Mouse (Mus musculus): Measurements from ENCODE around the gene Krt78. TPM values are rescaled to one million over a fixed set of nuclear protein-coding genes. Genes with fewer than 3 reads are reported as not detected.

Krt78 gene
- polyA plus RNA-seq, 1 experiment from 2014 or later = 1.7 TPM

- Histone ChIP-seq H3K27me3 (replicated peaks; ENCODE audit: control insufficient read depth, insufficient read depth, low read length) (no peaks in the 10 kb centered on the region), H3K27ac (replicated peaks; ENCODE audit: low read depth, low read length) (no peak overlapping the region), H3K4me1 (ENCODE audit: control insufficient read depth, insufficient read depth, low read length) (no peaks in the 10 kb centered on the region), H3K9ac (ENCODE audit: low read depth, low read length) (no peak overlapping the region), H3K9me3 (ENCODE audit: control insufficient read depth, low read length) (no peaks in the 10 kb centered on the region), H3K4me3 (ENCODE audit: low read depth, low read length) (no peak overlapping the region), H3K36me3 (ENCODE audit: control insufficient read depth, insufficient read depth, low read length) (no peaks in the 10 kb centered on the region), H3K4me2 (ENCODE audit: low read depth, low read length) (no peak overlapping the region)
- 92% methylated on average over 1 of the region's 1 CpGs for WGBS
- no peak for ATAC-seq (ENCODE audit: low read depth)
- DNase-seq (ENCODE audit: low spot score) = no peak
Measured at GRCm38 (mm10) chr15:101945430-101945829, 8.7 kb downstream of the Krt78 start.

DNA sequence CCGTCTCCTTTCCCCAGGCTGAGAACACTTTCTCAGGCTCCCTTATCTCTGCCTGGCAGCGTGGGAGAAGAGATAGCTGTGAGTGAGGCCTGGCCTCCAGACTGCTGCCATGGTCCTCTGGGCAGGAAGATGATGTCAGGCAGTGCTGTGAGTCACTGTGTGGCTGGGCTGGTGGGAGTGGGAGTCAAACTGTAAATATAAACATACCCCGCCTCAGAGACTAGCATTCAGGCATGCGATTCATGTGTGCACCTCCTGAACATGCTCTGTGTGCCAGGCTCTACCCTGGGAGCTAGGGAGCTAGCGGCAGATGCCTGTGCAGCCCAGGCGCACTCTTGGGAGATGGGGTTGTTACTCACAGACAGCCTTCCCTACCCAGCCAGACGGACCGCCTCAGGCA, 12.1 kb downstream of the Krt78 start:
- Histone ChIP-seq H3K36me3 (ENCODE audit: control insufficient read depth, insufficient read depth, low read length) (no peaks in the 10 kb centered on the region), H3K4me1 (ENCODE audit: control insufficient read depth, insufficient read depth, low read length) (no peaks in the 10 kb centered on the region), H3K9ac (ENCODE audit: low read depth, low read length) (no peak overlapping the region), H3K4me3 (ENCODE audit: low read depth, low read length) (no peak overlapping the region), H3K27ac (replicated peaks; ENCODE audit: low read depth, low read length) (no peak overlapping the region), H3K4me2 (ENCODE audit: low read depth, low read length) (no peak overlapping the region), H3K27me3 (replicated peaks; ENCODE audit: control insufficient read depth, insufficient read depth, low read length) (no peaks in the 10 kb centered on the region), H3K9me3 (ENCODE audit: control insufficient read depth, low read length) (no peaks in the 10 kb centered on the region)
- WGBS = 38% methylated on average over 6 of the region's 8 CpGs
- no peak for DNase-seq (ENCODE audit: low spot score)
- no peak for ATAC-seq (ENCODE audit: low read depth)

DNA sequence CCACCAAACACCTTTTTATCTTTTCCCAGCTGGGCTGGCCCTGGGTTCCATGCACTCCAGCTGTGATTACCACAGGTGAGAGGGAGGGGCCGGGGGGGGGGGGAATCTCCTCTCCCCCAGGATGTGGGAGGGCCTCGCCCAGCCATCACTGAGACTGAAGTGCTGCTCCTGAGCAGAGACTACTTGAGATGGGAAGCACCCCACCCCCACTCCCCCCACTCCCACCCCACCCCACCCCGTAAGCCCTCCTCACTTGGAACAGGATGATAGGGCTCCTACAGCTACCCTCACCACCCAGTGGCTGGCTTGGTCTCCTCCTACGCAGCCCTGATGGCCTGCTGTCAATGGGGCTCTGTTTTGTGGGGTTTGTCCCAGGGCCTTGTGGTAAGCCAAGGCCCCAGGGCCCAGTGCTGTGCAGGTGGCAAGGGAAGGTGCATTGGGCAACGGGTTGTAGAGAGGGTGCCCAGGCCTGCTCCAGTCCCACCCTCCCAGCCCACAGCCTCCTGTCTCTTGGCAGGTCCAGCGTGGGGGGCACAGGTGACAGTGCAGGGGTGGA, 13.7 kb downstream of the Krt78 start, which contains the start of gene Krt79:
Krt79 (minus strand) TSS at position 51 of the 556 bp plus-strand sequence.
- no peak within 1 kb of the TSS for H3K4me2 ChIP-seq (ENCODE audit: low read depth, low read length)
- H3K36me3 ChIP-seq (ENCODE audit: control insufficient read depth, insufficient read depth, low read length) = no peaks in the 10 kb centered on the region
- DNase-seq (ENCODE audit: low spot score) (no peak), ATAC-seq (ENCODE audit: low read depth) (no peak)
- no peaks in the 10 kb centered on the region for H3K27me3 ChIP-seq (replicated peaks; ENCODE audit: control insufficient read depth, insufficient read depth, low read length)
- H3K4me3 ChIP-seq (ENCODE audit: low read depth, low read length) = no peak within 1 kb of the TSS
- H3K4me1 ChIP-seq (ENCODE audit: control insufficient read depth, insufficient read depth, low read length) = no peaks in the 10 kb centered on the region
- no peak within 1 kb of the TSS; the same call in 1 of the 2 replicates for H3K9ac ChIP-seq (ENCODE audit: low read depth, low read length)
- no peak within 1 kb of the TSS for H3K27ac ChIP-seq (replicated peaks; ENCODE audit: low read depth, low read length)
- H3K9me3 ChIP-seq (ENCODE audit: control insufficient read depth, low read length) = no peaks in the 10 kb centered on the region
- 71% methylated on average over 4 of the region's 6 CpGs for WGBS

DNA sequence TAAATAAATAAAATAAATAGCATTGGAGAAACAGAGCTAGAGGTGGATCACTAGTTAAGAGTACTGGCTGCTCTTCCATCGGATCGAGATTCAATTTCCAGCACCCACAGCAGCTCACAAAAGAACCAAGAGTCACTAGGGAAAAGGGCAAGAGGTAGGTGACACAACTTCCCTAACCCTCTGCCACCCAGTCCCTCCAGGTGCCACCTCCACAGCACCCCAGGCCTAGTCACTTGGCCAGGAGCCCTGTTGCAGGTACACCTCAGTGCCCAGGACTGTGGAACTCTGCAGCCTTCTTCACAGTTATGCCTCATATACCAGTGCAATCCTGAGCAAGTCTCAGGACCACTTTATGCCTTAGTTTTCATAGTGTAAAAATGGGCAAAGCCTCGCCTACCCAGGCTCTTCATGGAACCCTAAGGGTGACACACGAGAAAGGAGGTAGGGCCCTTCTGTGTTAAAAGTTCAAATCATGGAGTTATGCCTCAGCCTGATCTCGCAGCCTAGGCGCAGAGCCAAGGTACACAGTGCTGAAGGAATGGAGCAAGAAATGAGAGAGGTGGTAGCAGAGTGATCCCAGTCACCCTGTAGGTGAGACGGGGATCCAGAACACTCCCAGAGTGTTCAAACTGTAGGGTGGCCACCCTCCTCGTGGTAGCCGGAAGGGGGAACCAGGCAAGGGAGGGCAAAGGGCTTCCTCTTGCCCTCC, 15.3 kb downstream of the Krt78 start:
- no peak for ATAC-seq (ENCODE audit: low read depth)
- no peak overlapping the region for H3K4me3 ChIP-seq (ENCODE audit: low read depth, low read length)
- H3K27ac ChIP-seq (replicated peaks; ENCODE audit: low read depth, low read length) = no peak overlapping the region
- no peaks in the 10 kb centered on the region for H3K36me3 ChIP-seq (ENCODE audit: control insufficient read depth, insufficient read depth, low read length)
- H3K4me2 ChIP-seq (ENCODE audit: low read depth, low read length) = no peak overlapping the region
- 80% methylated on average over 9 of the region's 9 CpGs for WGBS
- no peak for DNase-seq (ENCODE audit: low spot score)
- no peaks in the 10 kb centered on the region for H3K27me3 ChIP-seq (replicated peaks; ENCODE audit: control insufficient read depth, insufficient read depth, low read length)
- H3K9ac ChIP-seq (ENCODE audit: low read depth, low read length) = no peak overlapping the region
- H3K9me3 ChIP-seq (ENCODE audit: control insufficient read depth, low read length) = no peaks in the 10 kb centered on the region
- H3K4me1 ChIP-seq (ENCODE audit: control insufficient read depth, insufficient read depth, low read length) = no peaks in the 10 kb centered on the region

DNA sequence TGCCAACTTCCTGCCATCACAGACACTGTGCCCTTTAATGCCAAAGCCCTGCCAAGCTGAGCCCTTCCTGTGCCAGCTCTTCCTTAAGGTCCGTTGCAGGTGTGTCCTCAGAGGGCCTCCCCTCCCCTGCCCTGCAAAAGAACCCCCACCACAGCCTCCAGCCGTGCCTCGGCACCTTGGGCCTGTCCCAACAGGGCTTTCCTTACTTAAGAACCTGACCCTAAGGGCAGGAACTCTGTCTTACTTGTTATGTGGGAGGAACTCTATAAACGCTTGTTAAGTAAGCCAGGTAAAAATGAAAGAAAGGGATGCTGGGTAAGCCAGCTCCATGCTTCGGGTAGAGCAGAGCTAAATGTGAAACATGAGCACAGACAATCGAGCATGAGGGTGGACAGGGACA, 21.1 kb downstream of the Krt78 start:
- Histone ChIP-seq H3K4me3 (ENCODE audit: low read depth, low read length) (no peak overlapping the region), H3K4me1 (ENCODE audit: control insufficient read depth, insufficient read depth, low read length) (peaks cover 7% of the 10 kb centered on the region; the same call in 1 of the 2 replicates), H3K9ac (ENCODE audit: low read depth, low read length) (no peak overlapping the region), H3K27me3 (replicated peaks; ENCODE audit: control insufficient read depth, insufficient read depth, low read length) (peaks cover 13% of the 10 kb centered on the region; the same call in 1 of the 2 replicates), H3K36me3 (ENCODE audit: control insufficient read depth, insufficient read depth, low read length) (no peaks in the 10 kb centered on the region), H3K4me2 (ENCODE audit: low read depth, low read length) (no peak overlapping the region), H3K9me3 (ENCODE audit: control insufficient read depth, low read length) (no peaks in the 10 kb centered on the region), H3K27ac (replicated peaks; ENCODE audit: low read depth, low read length) (no peak overlapping the region)
- DNase-seq (ENCODE audit: low spot score) (no peak), ATAC-seq (ENCODE audit: low read depth) (no peak)
- 59% methylated on average over 6 of the region's 6 CpGs for WGBS

GRCm38 (mm10) chr15:101929666-101930065, 24.4 kb downstream of the Krt78 start:
- Histone ChIP-seq H3K4me3 (ENCODE audit: low read depth, low read length) (peak overlapping the region; percentile 17), H3K27ac (replicated peaks; ENCODE audit: low read depth, low read length) (no peak overlapping the region), H3K9ac (ENCODE audit: low read depth, low read length) (peak overlapping the region; percentile 35), H3K4me2 (ENCODE audit: low read depth, low read length) (peak overlapping the region; percentile 54), H3K4me1 (ENCODE audit: control insufficient read depth, insufficient read depth, low read length) (peaks cover 7% of the 10 kb centered on the region), H3K36me3 (ENCODE audit: control insufficient read depth, insufficient read depth, low read length) (no peaks in the 10 kb centered on the region), H3K9me3 (ENCODE audit: control insufficient read depth, low read length) (no peaks in the 10 kb centered on the region), H3K27me3 (replicated peaks; ENCODE audit: control insufficient read depth, insufficient read depth, low read length) (peaks cover 13% of the 10 kb centered on the region; the same call in 1 of the 2 replicates)
- ATAC-seq (ENCODE audit: low read depth) (no peak), DNase-seq (ENCODE audit: low spot score) (peak; percentile 32)
- WGBS = 13% methylated on average over 17 of the region's 17 CpGs

GRCm38 (mm10) chr15:101929087-101929486, 25.0 kb downstream of the Krt78 start:
- Histone ChIP-seq H3K36me3 (ENCODE audit: control insufficient read depth, insufficient read depth, low read length) (no peaks in the 10 kb centered on the region), H3K9ac (ENCODE audit: low read depth, low read length) (peak overlapping the region; percentile 35; the same call in 1 of the 2 replicates), H3K9me3 (ENCODE audit: control insufficient read depth, low read length) (no peaks in the 10 kb centered on the region), H3K4me3 (ENCODE audit: low read depth, low read length) (no peak overlapping the region), H3K27ac (replicated peaks; ENCODE audit: low read depth, low read length) (no peak overlapping the region), H3K4me1 (ENCODE audit: control insufficient read depth, insufficient read depth, low read length) (peaks cover 7% of the 10 kb centered on the region), H3K4me2 (ENCODE audit: low read depth, low read length) (peak overlapping the region; percentile 54; the same call in 1 of the 2 replicates), H3K27me3 (replicated peaks; ENCODE audit: control insufficient read depth, insufficient read depth, low read length) (peaks cover 13% of the 10 kb centered on the region; the same call in 1 of the 2 replicates)
- ATAC-seq (ENCODE audit: low read depth) (no peak), DNase-seq (ENCODE audit: low spot score) (no peak)
- 16% methylated on average over 6 of the region's 9 CpGs for WGBS

GRCm38 (mm10) chr15:101927340-101928080, 26.6 kb downstream of the Krt78 start:
- no peak overlapping the region for H3K4me3 ChIP-seq (ENCODE audit: low read depth, low read length)
- WGBS = 64% methylated on average over 12 of the region's 12 CpGs
- no peaks in the 10 kb centered on the region for H3K36me3 ChIP-seq (ENCODE audit: control insufficient read depth, insufficient read depth, low read length)
- no peak for DNase-seq (ENCODE audit: low spot score)
- H3K27me3 ChIP-seq (replicated peaks; ENCODE audit: control insufficient read depth, insufficient read depth, low read length) = peaks cover 13% of the 10 kb centered on the region; the same call in 1 of the 2 replicates
- ATAC-seq (ENCODE audit: low read depth) = no peak
- no peak overlapping the region for H3K27ac ChIP-seq (replicated peaks; ENCODE audit: low read depth, low read length)
- no peak overlapping the region for H3K4me2 ChIP-seq (ENCODE audit: low read depth, low read length)
- no peak overlapping the region for H3K9ac ChIP-seq (ENCODE audit: low read depth, low read length)
- no peaks in the 10 kb centered on the region for H3K9me3 ChIP-seq (ENCODE audit: control insufficient read depth, low read length)
- peaks cover 7% of the 10 kb centered on the region for H3K4me1 ChIP-seq (ENCODE audit: control insufficient read depth, insufficient read depth, low read length)

Data from embryonic facial prominence, embryonic 14.5 days (tissue).